Mouse (Mus musculus): ENCODE data around the gene Cx3cr1. TPM values are rescaled to one million over a fixed set of nuclear protein-coding genes. Genes with fewer than 3 reads are reported as not detected.
A peak's percentile ranks its signal among the peaks of the same experiment; 100 is the strongest.

Cx3cr1 gene
- total and polyA plus RNA-seq, 2 experiments from 2014 or later: 10.6 to 14.7 TPM

DNA sequence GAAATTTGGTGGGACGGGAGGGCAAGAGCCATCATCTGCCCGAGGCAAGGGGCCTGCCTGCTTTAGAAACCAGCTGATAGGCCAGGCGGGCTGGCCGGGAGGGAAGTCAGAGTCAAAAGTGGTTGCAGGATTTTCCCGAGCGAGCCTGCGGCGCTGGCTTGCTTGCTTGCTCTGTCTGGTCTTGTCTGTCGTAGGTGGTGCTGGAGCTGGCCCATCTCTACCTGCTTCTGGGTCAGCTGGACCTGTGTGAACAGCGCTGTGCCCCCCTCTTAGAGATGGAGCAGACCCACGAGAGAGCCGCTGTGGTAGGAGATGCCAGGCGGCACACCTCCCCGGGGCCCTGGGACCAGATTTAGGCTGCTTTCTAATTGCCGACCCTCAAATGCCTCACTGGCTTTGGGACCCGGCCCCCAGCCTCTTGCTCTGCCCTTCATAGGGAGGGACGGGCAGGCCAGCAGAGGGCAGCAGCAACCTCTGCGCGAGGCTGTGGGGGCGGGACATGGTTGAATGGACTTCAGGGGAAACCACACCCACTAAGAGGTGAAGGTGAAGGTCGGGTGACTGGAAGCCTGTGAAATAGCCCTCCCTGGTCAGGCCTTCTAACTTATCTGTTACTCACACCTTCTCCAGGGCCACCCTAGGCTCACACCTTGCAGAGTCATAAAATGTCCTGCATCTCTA lies 106.6 kb downstream of the Cx3cr1 start:
- Histone ChIP-seq H3K4me1 (ENCODE audit: insufficient read depth) (no peaks in the 10 kb centered on the region), H3K36me3 (ENCODE audit: insufficient read depth) (no peaks in the 10 kb centered on the region), H3K27me3 (ENCODE audit: insufficient read depth, low read length) (no peaks in the 10 kb centered on the region), H3K4me2 (ENCODE audit: low read depth) (no peak overlapping the region), H3K9ac (no peak overlapping the region), H3K27ac (ENCODE audit: low read depth, low read length) (no peak overlapping the region), H3K4me3 (ENCODE audit: low read depth, low read length) (no peak overlapping the region), H3K9me3 (ENCODE audit: low read length) (no peaks in the 10 kb centered on the region)
- ATAC-seq (peak; percentile 45; the same call in 1 of the 2 replicates), DNase-seq (no peak)
- WGBS: 15% methylated on average over 21 of the region's 21 CpGs
- TF ChIP-seq CTCF (IDR thresholded peaks at IDR 0.05; ENCODE audit: low read depth): peak; percentile 71

DNA sequence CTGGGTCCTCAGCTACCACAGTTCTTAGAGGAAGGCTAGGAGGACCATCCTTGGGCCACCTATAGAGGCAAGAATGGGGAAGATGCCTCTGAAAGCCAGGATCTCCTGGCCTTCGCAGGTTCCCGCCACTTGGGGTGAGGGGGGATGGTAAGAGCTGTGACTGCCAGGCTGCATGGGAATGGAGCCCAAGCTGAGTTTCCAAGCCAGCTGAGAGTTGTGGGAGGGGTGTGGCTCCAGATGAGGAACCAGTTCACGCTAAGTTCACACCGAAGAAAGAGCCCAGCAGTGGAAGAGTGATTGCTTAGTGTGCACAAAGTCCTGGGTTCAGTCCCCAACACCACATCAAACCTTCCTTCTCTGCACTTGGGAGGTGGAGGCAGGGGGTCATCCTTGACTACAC lies 107.5 kb downstream of the Cx3cr1 start:
- H3K4me2 ChIP-seq (ENCODE audit: low read depth): no peak overlapping the region
- no peaks in the 10 kb centered on the region for H3K36me3 ChIP-seq (ENCODE audit: insufficient read depth)
- no peak for ATAC-seq
- no peak for TF ChIP-seq CTCF (IDR thresholded peaks at IDR 0.05; ENCODE audit: low read depth)
- no peak overlapping the region for H3K9ac ChIP-seq
- DNase-seq: no peak
- no peak overlapping the region for H3K27ac ChIP-seq (ENCODE audit: low read depth, low read length)
- no peaks in the 10 kb centered on the region for H3K4me1 ChIP-seq (ENCODE audit: insufficient read depth)
- H3K27me3 ChIP-seq (ENCODE audit: insufficient read depth, low read length): no peaks in the 10 kb centered on the region
- H3K9me3 ChIP-seq (ENCODE audit: low read length): no peaks in the 10 kb centered on the region
- 76% methylated on average over 4 of the region's 4 CpGs for WGBS
- no peak overlapping the region for H3K4me3 ChIP-seq (ENCODE audit: low read depth, low read length)

DNA sequence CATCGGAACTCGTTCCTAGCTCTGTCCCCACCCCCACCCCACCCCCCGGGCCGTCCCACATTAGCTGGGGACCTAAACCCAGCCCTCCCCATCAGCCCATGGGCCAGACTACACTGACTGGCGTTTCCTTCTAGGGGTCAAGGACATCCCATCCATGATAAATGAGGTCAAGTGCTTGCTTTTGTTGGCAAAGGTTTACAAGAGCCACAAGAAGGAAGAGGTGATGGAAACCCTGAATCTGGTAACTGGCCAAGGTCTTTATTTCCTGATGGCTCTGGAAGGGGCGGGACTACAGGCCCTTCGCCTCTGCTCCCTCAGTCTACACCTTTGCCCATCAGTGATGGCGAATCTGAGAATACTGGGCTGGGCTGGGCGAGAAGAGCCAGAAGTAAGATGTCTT lies 110.8 kb downstream of the Cx3cr1 start:
- no peaks in the 10 kb centered on the region for H3K27me3 ChIP-seq (ENCODE audit: insufficient read depth, low read length)
- H3K36me3 ChIP-seq (ENCODE audit: insufficient read depth): no peaks in the 10 kb centered on the region
- H3K27ac ChIP-seq (ENCODE audit: low read depth, low read length): no peak overlapping the region
- no peaks in the 10 kb centered on the region for H3K9me3 ChIP-seq (ENCODE audit: low read length)
- no peaks in the 10 kb centered on the region for H3K4me1 ChIP-seq (ENCODE audit: insufficient read depth)
- no peak overlapping the region for H3K9ac ChIP-seq
- 83% methylated on average over 9 of the region's 9 CpGs for WGBS
- no peak overlapping the region for H3K4me3 ChIP-seq (ENCODE audit: low read depth, low read length)
- ATAC-seq (no peak), DNase-seq (no peak)
- no peak for TF ChIP-seq CTCF (IDR thresholded peaks at IDR 0.05; ENCODE audit: low read depth)
- no peak overlapping the region for H3K4me2 ChIP-seq (ENCODE audit: low read depth)

DNA sequence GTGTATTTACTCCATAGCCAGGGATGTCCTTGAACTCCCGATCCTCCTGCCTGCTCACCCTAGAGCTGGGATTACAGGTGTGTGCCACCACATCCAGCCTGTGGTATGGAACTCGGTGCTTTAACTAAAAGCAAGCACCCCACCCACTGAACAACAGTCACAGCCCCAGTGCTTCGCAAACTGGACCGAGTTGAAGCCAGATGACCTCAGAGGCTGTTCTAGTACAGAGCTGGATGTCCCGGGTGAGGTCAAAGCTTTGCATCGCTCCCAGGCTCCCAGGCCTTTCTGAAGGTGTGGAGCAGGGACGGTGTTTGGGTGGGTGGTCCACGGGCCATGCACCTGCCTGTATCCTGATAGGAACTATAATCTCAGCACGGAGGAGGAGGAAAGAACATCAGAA lies 118.3 kb downstream of the Cx3cr1 start:
- H3K27me3 ChIP-seq (ENCODE audit: insufficient read depth, low read length): no peaks in the 10 kb centered on the region
- TF ChIP-seq CTCF (IDR thresholded peaks at IDR 0.05; ENCODE audit: low read depth): no peak
- H3K4me3 ChIP-seq (ENCODE audit: low read depth, low read length): no peak overlapping the region
- DNase-seq (no peak), ATAC-seq (no peak)
- no peaks in the 10 kb centered on the region for H3K36me3 ChIP-seq (ENCODE audit: insufficient read depth)
- 91% methylated on average over 9 of the region's 9 CpGs for WGBS
- H3K4me2 ChIP-seq (ENCODE audit: low read depth): no peak overlapping the region
- no peaks in the 10 kb centered on the region for H3K9me3 ChIP-seq (ENCODE audit: low read length)
- no peaks in the 10 kb centered on the region for H3K4me1 ChIP-seq (ENCODE audit: insufficient read depth)
- no peak overlapping the region for H3K9ac ChIP-seq
- no peak overlapping the region for H3K27ac ChIP-seq (ENCODE audit: low read depth, low read length)

DNA sequence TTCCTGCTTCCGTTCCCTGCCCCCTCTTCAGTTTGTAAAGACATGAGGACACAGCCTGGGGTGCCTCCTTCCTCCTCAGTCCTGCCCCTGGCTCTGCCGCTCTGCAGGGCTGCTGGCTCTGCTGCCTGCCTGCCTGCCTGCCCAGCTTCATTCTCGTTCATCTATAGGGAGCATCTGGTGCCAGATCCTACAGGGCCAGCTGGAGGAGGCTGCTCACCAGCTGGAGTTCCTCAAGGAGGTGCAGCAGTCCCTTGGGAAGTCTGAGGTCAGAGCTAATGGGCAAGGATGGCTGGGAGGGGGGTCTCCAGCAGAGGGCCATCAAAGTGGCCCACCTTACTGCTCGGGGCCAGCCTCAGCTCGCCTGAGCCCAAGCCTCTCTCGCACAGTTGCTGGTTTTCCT lies 119.2 kb downstream of the Cx3cr1 start:
- H3K4me1 ChIP-seq (ENCODE audit: insufficient read depth): no peaks in the 10 kb centered on the region
- peak; percentile 29; the same call in 1 of the 2 replicates for ATAC-seq
- no peak for TF ChIP-seq CTCF (IDR thresholded peaks at IDR 0.05; ENCODE audit: low read depth)
- no peaks in the 10 kb centered on the region for H3K9me3 ChIP-seq (ENCODE audit: low read length)
- WGBS: 41% methylated on average over 6 of the region's 6 CpGs
- no peak overlapping the region for H3K27ac ChIP-seq (ENCODE audit: low read depth, low read length)
- DNase-seq: no peak
- H3K9ac ChIP-seq: no peak overlapping the region
- H3K36me3 ChIP-seq (ENCODE audit: insufficient read depth): no peaks in the 10 kb centered on the region
- H3K27me3 ChIP-seq (ENCODE audit: insufficient read depth, low read length): no peaks in the 10 kb centered on the region
- H3K4me3 ChIP-seq (ENCODE audit: low read depth, low read length): no peak overlapping the region
- H3K4me2 ChIP-seq (ENCODE audit: low read depth): no peak overlapping the region

- ATAC-seq (no peak), DNase-seq (no peak)
- WGBS: 59% methylated on average over 3 of the region's 3 CpGs
- Histone ChIP-seq H3K4me2 (ENCODE audit: low read depth) (no peak overlapping the region), H3K9me3 (ENCODE audit: low read length) (no peaks in the 10 kb centered on the region), H3K27me3 (ENCODE audit: insufficient read depth, low read length) (no peaks in the 10 kb centered on the region), H3K27ac (ENCODE audit: low read depth, low read length) (no peak overlapping the region), H3K36me3 (ENCODE audit: insufficient read depth) (no peaks in the 10 kb centered on the region), H3K9ac (no peak overlapping the region), H3K4me1 (ENCODE audit: insufficient read depth) (no peaks in the 10 kb centered on the region), H3K4me3 (ENCODE audit: low read depth, low read length) (no peak overlapping the region)
- TF ChIP-seq CTCF (IDR thresholded peaks at IDR 0.05; ENCODE audit: low read depth): no peak
Observed at GRCm38 (mm10) chr9:119948804-119949203, 120.9 kb downstream of the Cx3cr1 start.

GRCm38 (mm10) chr9:119945173-119945900 lies 124.3 kb downstream of the Cx3cr1 start:
- H3K4me1 ChIP-seq (ENCODE audit: insufficient read depth): no peaks in the 10 kb centered on the region
- H3K27me3 ChIP-seq (ENCODE audit: insufficient read depth, low read length): no peaks in the 10 kb centered on the region
- H3K4me2 ChIP-seq (ENCODE audit: low read depth): no peak overlapping the region
- H3K4me3 ChIP-seq (ENCODE audit: low read depth, low read length): no peak overlapping the region
- H3K27ac ChIP-seq (ENCODE audit: low read depth, low read length): no peak overlapping the region
- ATAC-seq (no peak), DNase-seq (no peak)
- no peaks in the 10 kb centered on the region for H3K9me3 ChIP-seq (ENCODE audit: low read length)
- H3K36me3 ChIP-seq (ENCODE audit: insufficient read depth): no peaks in the 10 kb centered on the region
- TF ChIP-seq CTCF (IDR thresholded peaks at IDR 0.05; ENCODE audit: low read depth): peak; percentile 53
- 72% methylated on average over 12 of the region's 12 CpGs for WGBS
- no peak overlapping the region for H3K9ac ChIP-seq

Data from forebrain, postnatal 0 days (tissue).